Mouse (Mus musculus): ENCODE results near the gene Ddx10.

Gene Ddx10

GRCm38 (mm10) chr9:53247953-53248397 lies at the start of gene Ddx10:
TSS of gene Ddx10 (minus strand) at chr9:53248053.
- peak; percentile 96 for DNase-seq (ENCODE audit: low spot score)

GRCm38 (mm10) chr9:53292833-53293232 lies 45.0 kb upstream of the Ddx10 start:
- DNase-seq (ENCODE audit: low spot score): no peak

DNA sequence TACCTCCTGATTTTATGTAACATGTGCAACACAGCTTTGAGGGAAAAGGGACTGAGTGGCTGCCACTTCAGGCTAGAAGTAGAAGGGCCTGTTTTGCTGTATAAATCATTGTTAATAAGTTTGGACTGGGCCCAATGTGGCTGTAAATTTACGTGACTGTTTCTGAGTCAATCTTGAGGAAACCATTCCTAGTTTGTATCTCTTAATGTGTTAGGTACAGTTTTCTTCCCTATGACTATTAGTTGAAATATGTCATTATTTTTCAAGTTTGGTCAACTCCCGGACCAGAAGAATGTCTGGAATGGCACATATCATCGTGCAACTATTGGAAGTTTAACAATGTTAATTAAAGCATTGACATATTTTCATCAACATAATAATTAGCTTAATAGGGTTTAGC lies 42.2 kb upstream of the Ddx10 start:
- DNase-seq (ENCODE audit: low spot score): no peak

- no peak for DNase-seq (ENCODE audit: low spot score)
Measured at GRCm38 (mm10) chr9:53286793-53287192, 38.9 kb upstream of the Ddx10 start.

DNA sequence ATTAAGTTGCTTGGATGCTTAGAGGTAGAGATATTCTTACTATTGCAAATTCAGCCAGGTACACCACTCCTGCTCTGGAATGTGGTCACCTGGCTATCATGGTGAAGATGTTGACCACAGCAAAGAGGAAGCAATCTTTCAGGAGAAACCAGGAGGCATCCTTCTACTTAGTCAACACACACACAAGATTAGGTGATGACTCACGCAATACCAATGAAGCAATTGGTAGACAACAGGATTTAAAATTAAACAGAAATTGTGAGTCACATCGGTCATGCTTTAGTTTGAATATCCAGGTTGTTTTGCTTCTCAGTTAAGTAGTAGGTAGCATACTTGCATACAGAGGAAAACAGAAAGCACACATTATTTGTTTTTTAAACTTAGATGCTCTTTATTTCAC lies 31.1 kb upstream of the Ddx10 start:
- no peak for DNase-seq (ENCODE audit: low spot score)

GRCm38 (mm10) chr9:53276381-53276780 lies 28.5 kb upstream of the Ddx10 start:
- no peak for DNase-seq (ENCODE audit: low spot score)

GRCm38 (mm10) chr9:53272714-53273113 lies 24.9 kb upstream of the Ddx10 start:
- DNase-seq (ENCODE audit: low spot score): no peak

GRCm38 (mm10) chr9:53272207-53272606 lies 24.4 kb upstream of the Ddx10 start:
- DNase-seq (ENCODE audit: low spot score): no peak

DNA sequence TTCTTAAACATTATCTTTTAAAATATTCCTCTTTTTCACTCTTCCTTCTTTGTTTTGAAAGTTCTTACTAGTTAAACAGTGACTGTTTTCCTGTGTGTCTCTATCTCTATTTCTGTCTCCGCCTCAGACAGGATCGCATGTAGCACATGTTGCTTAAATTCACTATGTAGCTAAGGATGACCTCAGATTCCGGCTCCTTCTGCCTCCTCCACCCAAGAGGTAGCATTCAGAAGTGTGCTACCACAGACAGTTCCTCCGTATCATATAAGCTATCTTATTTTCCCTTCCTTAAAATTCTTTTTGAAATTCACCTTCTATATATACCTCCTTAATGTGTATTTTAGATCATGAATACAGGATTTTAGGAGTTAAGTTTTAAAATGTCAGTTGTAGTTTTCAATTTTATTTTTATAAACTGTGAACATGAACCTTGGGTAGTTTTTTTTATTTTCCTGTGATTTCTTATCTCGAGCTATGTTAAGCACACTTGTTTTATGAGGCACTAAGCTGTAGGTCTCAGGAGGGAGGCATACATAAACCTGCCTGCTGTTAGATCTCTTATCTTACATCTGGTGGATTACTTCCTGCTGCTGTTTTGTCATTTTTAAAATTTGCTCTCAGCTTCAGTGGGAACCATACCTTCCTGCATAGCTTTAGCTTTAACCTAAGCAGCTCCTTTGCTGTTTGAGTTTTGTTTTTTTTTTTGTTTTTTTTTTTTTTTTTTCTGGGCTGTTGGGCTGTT lies 23.6 kb upstream of the Ddx10 start:
- no peak for DNase-seq (ENCODE audit: low spot score)

DNA sequence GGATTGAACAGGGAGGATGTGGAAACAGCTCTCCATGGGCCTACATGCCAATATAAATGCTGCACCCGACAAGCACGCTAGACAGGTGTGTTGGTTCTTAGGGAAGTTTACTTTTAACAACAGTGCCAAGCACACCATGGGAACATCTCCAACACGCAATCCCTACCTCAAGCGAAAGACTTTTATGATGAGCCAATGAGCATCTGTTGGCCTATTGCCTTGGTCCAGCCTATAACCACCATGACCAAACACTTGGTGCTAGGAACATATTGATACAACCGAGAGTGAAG lies 21.6 kb upstream of the Ddx10 start:
- DNase-seq (ENCODE audit: low spot score): no peak

- no peak for DNase-seq (ENCODE audit: low spot score)
Measured at GRCm38 (mm10) chr9:53268731-53269465, 21.0 kb upstream of the Ddx10 start.

DNA sequence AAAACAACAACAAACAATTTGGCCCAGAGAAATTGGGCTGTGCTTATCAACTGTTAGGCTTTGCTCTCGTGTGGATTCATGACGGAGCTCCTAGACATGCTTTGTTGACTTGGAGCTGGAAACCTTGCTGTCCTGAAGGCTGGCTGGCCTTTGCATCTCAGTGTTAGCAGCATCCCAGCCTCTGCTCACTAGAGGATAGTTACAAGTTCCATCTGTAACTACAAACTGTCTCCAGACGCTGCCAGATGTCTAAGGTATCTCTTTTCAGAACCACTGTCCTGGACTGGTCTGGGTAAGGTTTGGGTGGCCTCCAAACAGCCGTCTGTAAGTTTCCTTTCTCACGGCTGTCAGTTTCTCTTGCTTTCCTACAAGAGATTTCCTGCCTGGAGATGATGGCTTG lies 20.2 kb upstream of the Ddx10 start:
- no peak for DNase-seq (ENCODE audit: low spot score)

DNA sequence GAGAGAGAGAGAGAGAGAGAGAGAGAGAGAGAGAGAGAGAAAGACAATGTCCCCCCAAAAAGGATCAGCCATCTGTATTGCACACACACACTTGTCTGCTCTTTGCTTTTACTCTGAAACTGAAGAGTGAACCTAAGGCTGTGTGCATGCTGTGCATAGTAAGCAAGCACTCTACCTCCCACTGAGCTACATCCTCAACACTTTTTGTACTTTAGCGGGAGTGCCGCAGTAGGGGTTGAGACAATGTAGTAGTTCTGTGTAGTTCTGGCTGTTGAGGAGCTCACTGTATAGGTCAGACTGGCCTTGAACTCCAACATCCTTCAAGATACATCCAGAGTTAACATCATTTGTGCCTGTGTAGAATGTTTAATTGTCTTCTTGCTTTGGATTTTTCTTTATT lies 17.7 kb upstream of the Ddx10 start:
- no peak for DNase-seq (ENCODE audit: low spot score)

DNA sequence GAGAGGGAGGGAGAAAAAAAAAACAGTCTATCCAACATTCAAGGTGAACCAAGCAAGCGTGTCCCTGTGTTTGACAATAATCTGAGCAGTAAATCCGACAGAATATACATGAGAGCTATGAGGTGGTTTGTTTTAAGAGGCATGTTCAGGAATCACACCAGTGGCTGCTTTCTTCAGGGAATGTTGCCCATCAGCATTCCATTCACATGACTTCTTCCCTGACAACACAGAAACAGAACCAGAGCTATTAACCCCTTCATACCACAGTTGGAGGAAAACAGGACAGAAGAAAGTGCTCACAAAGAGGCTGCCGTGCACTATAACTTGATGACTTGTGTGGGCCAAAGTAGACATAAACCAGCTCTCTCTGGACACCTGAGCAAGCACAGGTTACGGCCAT lies 16.5 kb upstream of the Ddx10 start:
- no peak for DNase-seq (ENCODE audit: low spot score)

- DNase-seq (ENCODE audit: low spot score): no peak
Measured at GRCm38 (mm10) chr9:53258199-53258598, 10.3 kb upstream of the Ddx10 start.

DNA sequence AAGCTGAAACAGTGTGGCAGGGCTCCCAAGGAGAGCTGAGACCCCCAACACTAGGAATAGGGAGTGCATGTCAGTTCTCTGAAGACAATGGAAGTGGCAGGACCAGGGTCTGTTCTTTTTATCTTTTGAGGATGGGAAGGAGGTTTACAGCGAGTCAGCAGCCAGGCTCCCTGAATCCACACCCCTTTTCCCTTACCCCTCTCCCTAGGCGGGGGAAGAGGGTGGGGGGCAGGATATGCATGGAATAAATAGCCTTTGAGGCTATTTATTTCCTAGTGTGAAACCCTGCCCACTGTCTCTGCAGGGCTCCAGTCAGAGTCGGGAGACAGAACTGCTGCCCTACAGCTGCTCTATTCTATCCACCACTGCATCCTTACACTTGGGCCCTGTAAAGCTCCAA lies 9.9 kb upstream of the Ddx10 start:
- no peak for DNase-seq (ENCODE audit: low spot score)

- DNase-seq (ENCODE audit: low spot score): no peak
Measured at GRCm38 (mm10) chr9:53256690-53257305, 8.9 kb upstream of the Ddx10 start.

DNA sequence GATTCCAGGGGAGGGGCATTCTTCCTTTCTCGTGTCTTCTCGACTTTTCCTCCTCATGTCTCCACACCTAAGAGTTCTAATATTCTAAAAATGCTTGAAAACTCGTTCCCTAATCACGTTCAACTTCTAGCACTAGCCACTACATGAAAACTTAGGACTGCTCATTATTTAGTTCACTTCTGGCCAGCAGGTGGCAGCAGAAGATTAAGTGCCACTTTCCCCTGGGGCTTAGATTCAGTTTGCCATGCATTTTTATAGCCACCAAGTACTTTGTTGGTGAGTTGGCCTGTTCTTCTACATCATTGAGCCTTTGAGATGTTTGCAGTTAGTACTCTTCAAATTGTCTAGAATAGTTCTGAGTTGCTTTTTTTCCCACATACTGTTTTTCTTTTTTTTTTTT lies 6.5 kb upstream of the Ddx10 start:
- peak; percentile 22 for DNase-seq (ENCODE audit: low spot score)

DNA sequence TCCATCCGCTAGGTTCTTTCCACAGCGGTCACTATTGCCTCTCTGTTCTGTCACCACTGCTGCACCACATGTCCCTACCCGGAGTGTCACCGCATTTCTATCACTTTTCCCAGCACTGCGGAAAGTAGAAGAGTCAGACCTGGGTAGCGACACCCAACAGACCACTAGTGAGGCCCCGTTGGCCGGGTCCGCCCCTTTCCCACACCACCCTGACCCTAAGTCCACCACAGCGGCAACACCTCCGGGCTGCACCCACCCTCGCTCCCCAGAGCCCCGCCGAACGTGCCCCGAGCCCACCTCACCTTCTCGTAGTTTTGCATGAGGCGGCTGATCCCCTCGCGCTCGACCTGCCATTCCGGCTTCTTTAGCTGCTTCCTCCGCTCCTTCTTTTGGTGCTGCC lies 337 bp downstream of the Ddx10 start:
- no peak for DNase-seq (ENCODE audit: low spot score)

- DNase-seq (ENCODE audit: low spot score): no peak
Measured at GRCm38 (mm10) chr9:53218181-53218580, 29.7 kb downstream of the Ddx10 start.

DNA sequence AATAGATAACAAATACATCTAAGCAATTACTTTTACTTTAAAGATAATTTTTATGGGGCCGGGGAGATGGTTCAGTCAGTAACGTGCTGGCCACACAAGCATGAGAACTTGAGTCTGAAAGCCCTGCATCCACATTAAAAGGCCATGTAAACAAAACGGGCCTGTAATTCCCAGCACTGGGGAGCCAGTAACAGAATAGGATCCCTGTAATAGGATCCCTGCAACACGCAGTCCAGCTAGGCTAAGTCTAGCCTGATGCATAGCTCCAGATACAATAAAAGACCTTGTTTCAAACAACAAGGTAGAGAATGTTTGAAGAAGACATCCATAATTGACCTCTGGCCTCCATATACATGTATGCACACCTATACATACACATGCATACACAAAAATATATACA lies 39.6 kb downstream of the Ddx10 start:
- no peak for DNase-seq (ENCODE audit: low spot score)

GRCm38 (mm10) chr9:53174590-53174989 lies 73.3 kb downstream of the Ddx10 start:
- no peak for DNase-seq (ENCODE audit: low spot score)

GRCm38 (mm10) chr9:53173258-53173657 lies 74.6 kb downstream of the Ddx10 start:
- no peak for DNase-seq (ENCODE audit: low spot score)

Measured in ovary, adult 18-20 months (tissue).